Mouse (Mus musculus) testis, adult 2 months (tissue): ENCODE measurements around the gene Casc3. TPM values are rescaled to one million over a fixed set of nuclear protein-coding genes. Genes with fewer than 3 reads are reported as not detected.

Source experiments
- H3K27ac ChIP-seq: fragments of 200-500 bp; 2 replicates; pipeline ENCODE4 v1.5.1; 2012; ENCODE audit warnings: low read depth, low read length; ENCODE audit not compliant: control insufficient read depth, insufficient read depth
- H3K27me3 ChIP-seq: fragments of 200-500 bp; 2 replicates; pipeline ENCODE4 v1.6.1; 2012; ENCODE audit warnings: mild to moderate bottlenecking, low read length, moderate library complexity; ENCODE audit not compliant: control insufficient read depth, insufficient read depth
- H3K36me3 ChIP-seq: fragments of 200-500 bp; 2 replicates; pipeline ENCODE4 v1.6.1; 2012; ENCODE audit warnings: mild to moderate bottlenecking, low read length; ENCODE audit not compliant: control insufficient read depth, insufficient read depth
- H3K4me1 ChIP-seq: fragments of 200-500 bp; 2 replicates; pipeline ENCODE4 v1.6.1; 2012; ENCODE audit warnings: low read length; ENCODE audit not compliant: control insufficient read depth, insufficient read depth
- H3K4me3 ChIP-seq: fragments of 200-500 bp; 2 replicates; pipeline ENCODE4 v1.5.1; 2012; ENCODE audit warnings: low read depth, mild to moderate bottlenecking, low read length, moderate library complexity, mixed read lengths; ENCODE audit not compliant: control insufficient read depth
- CTCF ChIP-seq: fragments of 200-500 bp; IDR thresholded peaks from 2 replicates; pipeline ENCODE4 v1.5.1; 2012; ENCODE audit warnings: low read depth, mild to moderate bottlenecking, inconsistent platforms, low read length, moderate library complexity; ENCODE audit not compliant: control insufficient read depth, insufficient read depth, insufficient replicate concordance
- POLR2A ChIP-seq: fragments of 200-500 bp; IDR thresholded peaks from 2 replicates; pipeline ENCODE4 v1.6.1; 2012; ENCODE audit warnings: low read depth, mild to moderate bottlenecking, inconsistent platforms, low read length, moderate library complexity; ENCODE audit not compliant: control insufficient read depth
- polyA plus RNA-seq: library from polyadenylated mRNA; depleted of rRNA; stranded (reverse); fragments of >200 nt; gene quantifications from 2 replicates; pipeline ENCODE4 v1.2.3, GENCODE M21; 2012

Casc3 gene
- polyA plus RNA-seq, 1 experiment = 24.9 TPM

DNA sequence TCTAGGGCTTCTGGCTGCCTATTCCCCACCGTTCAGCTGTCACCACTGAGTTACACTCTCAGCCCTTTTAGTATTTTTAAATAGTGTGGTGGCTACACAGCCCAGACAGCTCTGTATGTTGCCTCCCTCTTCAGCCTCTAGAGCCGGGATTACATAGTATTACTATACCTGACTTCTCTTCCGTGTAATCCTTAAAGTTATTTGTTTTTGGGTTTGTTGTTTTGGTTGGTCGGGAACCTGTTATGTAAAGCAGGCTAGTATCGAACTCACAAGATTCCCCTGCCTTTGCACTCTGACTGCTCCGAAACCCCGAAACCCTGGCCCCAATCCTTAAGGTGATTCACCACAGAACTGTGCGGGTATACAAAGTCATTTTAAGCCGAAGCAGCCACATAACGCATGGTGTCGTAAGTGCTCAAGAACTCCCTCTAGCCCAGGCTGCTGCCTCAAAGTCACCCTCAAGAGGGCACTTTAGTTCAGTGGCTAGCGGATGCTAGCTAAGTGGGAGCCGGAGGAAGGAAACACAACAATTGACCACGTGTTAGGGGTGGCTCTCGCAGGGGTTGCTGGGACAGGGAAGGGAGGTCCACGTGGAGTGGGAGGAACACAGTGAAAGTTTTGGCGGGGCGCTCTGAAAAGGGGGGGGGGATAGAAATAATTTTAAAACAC, 16.0 kb upstream of the Casc3 start:
- TF ChIP-seq CTCF (peak; percentile 39; the same call in 1 of the 2 replicates), POLR2A (peak; percentile 37; the same call in 1 of the 2 replicates)
- Histone ChIP-seq H3K27me3 (no peaks in the 10 kb centered on the region), H3K27ac (peak overlapping the region; percentile 84), H3K36me3 (no peaks in the 10 kb centered on the region), H3K4me1 (peaks cover 16% of the 10 kb centered on the region), H3K4me3 (peak overlapping the region; percentile 85)

DNA sequence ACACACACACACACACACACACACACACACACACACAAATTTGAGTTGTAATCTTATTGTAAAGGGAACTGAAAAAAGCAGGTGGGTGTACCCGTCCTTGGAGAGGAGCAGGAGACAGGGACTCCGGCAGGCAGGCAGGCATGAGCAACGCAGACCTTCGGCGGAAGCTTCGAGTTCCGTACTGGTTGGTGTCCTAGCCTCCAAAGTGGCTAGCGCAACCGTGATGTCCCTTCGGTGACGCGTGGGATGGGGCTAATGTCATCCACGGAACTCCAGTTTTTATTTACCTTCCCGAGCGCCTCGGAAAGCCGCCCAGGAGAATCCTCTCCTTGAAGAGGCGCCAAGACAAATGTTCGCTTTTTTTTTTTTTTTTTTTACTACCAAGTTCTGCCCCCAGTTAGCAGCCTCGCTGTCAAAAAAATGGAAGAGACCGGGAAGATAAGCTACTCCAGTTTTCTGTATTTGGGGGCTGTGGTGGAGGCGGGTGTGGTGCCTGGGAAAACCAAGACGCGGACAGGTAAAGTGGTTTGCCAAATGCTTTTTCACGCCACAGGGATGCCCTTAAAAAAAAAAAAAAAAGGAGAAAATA, 15.4 kb upstream of the Casc3 start:
- Histone ChIP-seq H3K4me3 (peak overlapping the region; percentile 85), H3K27ac (peak overlapping the region; percentile 75), H3K36me3 (no peaks in the 10 kb centered on the region), H3K4me1 (peaks cover 16% of the 10 kb centered on the region), H3K27me3 (no peaks in the 10 kb centered on the region)
- TF ChIP-seq CTCF = no peak
- no peak for TF ChIP-seq POLR2A

DNA sequence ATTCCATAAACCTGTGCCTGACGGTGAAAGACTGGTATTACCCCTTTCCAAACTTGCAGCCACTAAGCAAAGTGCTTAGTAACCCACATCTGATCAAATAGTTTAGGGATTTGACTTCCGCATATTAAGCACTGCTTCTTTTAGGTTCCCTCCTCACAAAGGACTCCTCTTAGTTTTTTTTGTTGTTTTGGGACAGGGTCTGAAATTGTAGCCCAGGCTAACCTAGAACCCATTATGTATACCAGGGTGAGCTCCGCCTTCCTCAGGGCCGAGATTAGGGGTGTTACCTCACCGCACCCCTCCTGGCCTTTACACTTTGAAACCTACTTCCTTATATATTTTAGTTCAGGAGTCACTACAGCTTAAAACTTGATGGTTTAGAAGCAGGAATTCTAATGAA, 14.9 kb upstream of the Casc3 start:
- no peaks in the 10 kb centered on the region for H3K36me3 ChIP-seq
- no peak for TF ChIP-seq CTCF
- no peak for TF ChIP-seq POLR2A
- no peak overlapping the region for H3K4me3 ChIP-seq
- no peaks in the 10 kb centered on the region for H3K27me3 ChIP-seq
- no peak overlapping the region for H3K27ac ChIP-seq
- peaks cover 16% of the 10 kb centered on the region for H3K4me1 ChIP-seq

DNA sequence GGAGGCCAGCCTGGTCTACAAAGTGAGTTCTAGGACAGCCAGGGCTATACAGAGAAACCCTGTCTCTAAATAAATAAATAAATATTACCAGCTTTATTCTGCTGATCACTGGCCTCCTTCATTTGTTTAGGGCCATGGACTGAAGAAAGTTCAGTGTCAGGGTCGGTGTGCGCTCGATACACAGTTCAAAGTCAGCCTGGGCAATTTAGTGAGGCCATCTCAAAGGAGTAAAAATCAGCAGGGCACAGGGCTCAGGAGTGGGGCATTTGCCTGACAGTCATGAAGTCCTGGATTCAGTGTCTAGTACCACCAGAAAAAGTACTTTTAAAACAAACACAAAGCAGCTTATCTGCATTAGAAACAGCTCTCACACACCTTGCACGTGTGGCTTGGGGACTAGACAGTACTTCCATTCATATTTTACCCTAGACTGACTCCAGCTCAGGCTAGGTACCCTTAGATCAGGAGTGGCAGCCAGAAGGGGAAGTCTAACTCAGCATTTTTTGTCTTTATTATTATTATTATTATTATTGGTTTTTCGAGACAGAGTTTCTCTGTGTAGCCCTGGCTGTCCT, 14.0 kb upstream of the Casc3 start:
- Histone ChIP-seq H3K36me3 (no peaks in the 10 kb centered on the region), H3K27ac (no peak overlapping the region), H3K4me1 (peaks cover 10% of the 10 kb centered on the region), H3K4me3 (no peak overlapping the region), H3K27me3 (no peaks in the 10 kb centered on the region)
- TF ChIP-seq CTCF = no peak
- no peak for TF ChIP-seq POLR2A

DNA sequence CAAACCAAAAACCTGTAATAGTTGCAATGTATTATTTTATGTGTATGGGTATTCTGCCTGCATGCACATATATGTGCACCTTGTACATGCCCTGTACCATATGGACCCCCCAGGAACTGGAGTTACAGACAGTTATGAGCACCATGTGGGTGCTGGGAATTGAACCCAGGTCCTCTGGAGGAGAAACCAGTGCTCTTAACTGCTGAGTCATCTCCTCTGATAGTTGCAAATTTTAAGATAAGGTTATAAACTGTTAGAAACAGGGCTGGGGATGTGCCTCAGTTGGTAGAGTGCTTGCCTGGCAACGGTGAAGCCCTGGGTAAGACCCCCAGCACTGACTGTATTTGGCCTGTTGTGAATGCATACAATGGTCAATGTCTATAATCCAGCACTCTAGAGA, 13.3 kb upstream of the Casc3 start:
- TF ChIP-seq CTCF = no peak
- TF ChIP-seq POLR2A = no peak
- peaks cover 4% of the 10 kb centered on the region for H3K4me1 ChIP-seq

DNA sequence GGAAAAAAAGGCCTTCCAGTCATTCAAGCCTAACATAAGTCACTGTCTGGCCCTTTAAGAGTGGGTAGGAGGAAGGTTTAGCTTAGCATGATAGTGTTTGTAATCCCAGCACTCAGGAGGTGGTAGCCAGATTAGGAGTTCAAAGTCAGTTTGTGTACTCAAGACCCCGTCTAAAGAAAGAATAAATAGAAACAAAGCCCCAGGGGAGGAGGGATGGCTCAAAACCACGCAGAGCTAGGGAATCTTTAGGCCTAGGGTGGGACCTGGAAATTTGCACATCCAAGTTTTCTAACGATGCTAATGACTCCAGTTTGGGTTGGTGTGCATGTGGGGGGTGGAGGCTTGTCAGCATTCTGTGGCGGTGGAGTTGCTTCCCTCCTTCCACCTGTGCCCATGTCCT, 12.6 kb upstream of the Casc3 start:
- TF ChIP-seq POLR2A = no peak
- TF ChIP-seq CTCF = no peak
- no peaks in the 10 kb centered on the region for H3K36me3 ChIP-seq
- H3K27ac ChIP-seq = no peak overlapping the region
- H3K4me3 ChIP-seq = no peak overlapping the region
- H3K4me1 ChIP-seq = peaks cover 7% of the 10 kb centered on the region
- no peaks in the 10 kb centered on the region for H3K27me3 ChIP-seq

More for the DNA sequence above, 13.3 kb upstream of the Casc3 start:
- H3K27me3 ChIP-seq = no peaks in the 10 kb centered on the region
- H3K4me3 ChIP-seq = no peak overlapping the region
- H3K27ac ChIP-seq = no peak overlapping the region
- no peaks in the 10 kb centered on the region for H3K36me3 ChIP-seq

DNA sequence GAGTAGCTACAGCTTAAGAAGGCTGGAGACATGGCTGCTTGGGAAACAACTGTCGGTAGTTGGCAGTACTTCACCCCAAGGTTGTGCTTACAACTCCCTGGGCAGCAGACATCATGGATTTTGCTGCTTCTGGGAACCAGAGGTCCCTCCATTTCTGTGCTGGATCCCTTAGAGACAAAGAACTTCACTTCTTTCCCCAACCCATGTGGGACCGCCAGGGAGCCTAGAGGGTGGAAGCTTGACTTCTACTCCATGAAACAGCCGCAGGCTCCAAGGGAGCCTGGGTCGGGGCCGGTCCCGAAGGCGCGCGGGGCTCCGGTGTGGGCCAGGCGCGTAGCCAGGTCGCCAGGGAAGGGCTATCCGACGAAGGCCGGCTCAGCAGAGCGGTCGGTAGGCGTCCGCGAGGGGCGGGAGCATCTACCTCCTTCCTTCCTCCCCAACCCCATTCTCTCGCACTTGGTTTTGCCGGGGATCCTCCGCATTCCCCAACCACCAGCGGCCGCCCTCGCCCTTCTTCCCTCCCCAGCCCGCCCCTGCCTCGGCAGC, 10.2 kb upstream of the Casc3 start:
- Histone ChIP-seq H3K36me3 (no peaks in the 10 kb centered on the region), H3K4me1 (peaks cover 4% of the 10 kb centered on the region), H3K4me3 (peak overlapping the region; percentile 92), H3K27me3 (no peaks in the 10 kb centered on the region), H3K27ac (peak overlapping the region; percentile 90)
- TF ChIP-seq POLR2A (peak; percentile 66), CTCF (no peak)
